Mouse (Mus musculus): ENCODE measurements around the gene Gm8011.
"Not testable (repeated sequence)": the region's sequence is repeated elsewhere in the genome, so short reads cannot be mapped to it uniquely, and the experiment has no call there.

Gm8011 gene

GRCm38 (mm10) chr14:42463581-42463980, at the start of gene Gm8011:
Gene Gm8011 (plus strand): TSS chr14:42463881.
- DNase-seq (ENCODE audit: low read depth, low spot score) = not testable (repeated sequence)

DNA sequence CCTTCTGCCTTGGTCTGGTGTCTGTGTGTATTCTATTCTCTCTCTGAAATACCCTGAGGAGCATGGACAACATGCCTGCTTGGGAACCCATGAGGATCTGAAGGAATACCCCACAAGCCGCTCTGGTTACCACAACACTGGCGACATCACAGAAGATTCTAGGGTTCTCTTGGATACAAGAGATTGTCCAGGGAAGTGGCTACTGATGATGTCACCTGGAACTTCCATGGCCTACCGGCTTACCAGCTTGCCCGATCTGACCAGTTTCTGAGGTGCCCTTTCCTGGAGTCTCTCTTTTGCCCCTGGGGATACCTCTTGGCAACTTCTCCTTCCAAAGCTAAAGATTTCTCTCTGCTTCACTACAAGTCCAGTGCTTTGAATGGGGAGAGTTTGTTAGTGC, 24.1 kb upstream of the Gm8011 start, which contains the start of gene Gm8005:
Gm8005 (minus strand) TSS at position 101 of the 400 bp plus-strand sequence.
- DNase-seq (ENCODE audit: low read depth, low spot score) = not testable (repeated sequence)

GRCm38 (mm10) chr14:42502249-42502648, 38.6 kb downstream of the Gm8011 start, which contains the start of gene Gm8020:
Gene Gm8020 (minus strand): TSS chr14:42502349.
- DNase-seq (ENCODE audit: low read depth, low spot score) = not testable (repeated sequence)
